Mouse (Mus musculus) stomach, embryonic 14.5 days (tissue): ENCODE data around the gene Maml3. TPM values are rescaled to one million over a fixed set of nuclear protein-coding genes. Genes with fewer than 3 reads are reported as not detected.

Experiments
- ATAC-seq: fragments of 200-750 bp; cut with Nextera tagmentation; 2 replicates; pipeline ENCODE4 v1.8.0; 2017; ENCODE audit warnings: low read depth, moderate TSS enrichment; ENCODE audit not compliant: insufficient number of reproducible peaks, insufficient read depth, low FRiP score
- H3K27ac ChIP-seq: fragments of 300-500 bp; sonication (generic); 2 replicates; pipeline ENCODE4 v1.5.1; 2014; ENCODE audit warnings: mild to moderate bottlenecking, low read length, moderate library complexity, mixed read lengths
- H3K27me3 ChIP-seq: fragments of 300-500 bp; sonication (generic); 2 replicates; pipeline ENCODE4 v1.6.1; 2014; ENCODE audit warnings: low read length, control low read depth, mixed read lengths; ENCODE audit not compliant: control insufficient read depth, insufficient read depth
- H3K36me3 ChIP-seq: fragments of 300-500 bp; sonication (generic); 2 replicates; pipeline ENCODE4 v1.6.1; 2014; ENCODE audit warnings: mild to moderate bottlenecking, control low read depth, low read length, moderate library complexity, mixed read lengths; ENCODE audit not compliant: control insufficient read depth, insufficient read depth
- H3K4me1 ChIP-seq: fragments of 300-500 bp; sonication (generic); 2 replicates; pipeline ENCODE4 v1.6.1; 2014; ENCODE audit warnings: low read length, control low read depth, mixed read lengths; ENCODE audit not compliant: control insufficient read depth, insufficient read depth
- H3K4me2 ChIP-seq: fragments of 300-500 bp; sonication (generic); replicated peaks from 2 replicates; pipeline ENCODE4 v1.6.1; 2014; ENCODE audit warnings: low read depth, low read length, control low read depth
- H3K4me3 ChIP-seq: fragments of 300-500 bp; sonication (generic); 2 replicates; pipeline ENCODE4 v1.5.1; 2014; ENCODE audit warnings: low read depth, low read length, control low read depth
- H3K9ac ChIP-seq: fragments of 300-500 bp; sonication (generic); replicated peaks from 2 replicates; pipeline ENCODE4 v1.6.1; 2014; ENCODE audit warnings: low read depth, mild to moderate bottlenecking, control low read depth, low read length, moderate library complexity, mixed read lengths
- H3K9me3 ChIP-seq: fragments of 300-500 bp; sonication (generic); 2 replicates; pipeline ENCODE4 v1.6.1; 2016; ENCODE audit warnings: low read depth, low read length, control low read depth; ENCODE audit not compliant: control insufficient read depth
- WGBS: fragments of 180-500 bp; shearing (Covaris S2); extraction: QIAGEN DNeasy Blood & Tissue Kit; methylation state at CpG from one replicate; pipeline ENCODE4 v1.1.7; 2014; 5-methylcytosine and 5-hydroxymethylcytosine counted together
- polyA plus RNA-seq: library from polyadenylated mRNA; unstranded; fragments of >200 nt; fragmentation: Nextera tagmentation; extraction: Ambion mirVana; gene quantifications from 2 replicates; pipeline ENCODE4 v1.2.1, GENCODE M21; 2014

The Maml3 gene
- polyA plus RNA-seq, 1 experiment from 2014 or later, result 9.3 TPM

DNA sequence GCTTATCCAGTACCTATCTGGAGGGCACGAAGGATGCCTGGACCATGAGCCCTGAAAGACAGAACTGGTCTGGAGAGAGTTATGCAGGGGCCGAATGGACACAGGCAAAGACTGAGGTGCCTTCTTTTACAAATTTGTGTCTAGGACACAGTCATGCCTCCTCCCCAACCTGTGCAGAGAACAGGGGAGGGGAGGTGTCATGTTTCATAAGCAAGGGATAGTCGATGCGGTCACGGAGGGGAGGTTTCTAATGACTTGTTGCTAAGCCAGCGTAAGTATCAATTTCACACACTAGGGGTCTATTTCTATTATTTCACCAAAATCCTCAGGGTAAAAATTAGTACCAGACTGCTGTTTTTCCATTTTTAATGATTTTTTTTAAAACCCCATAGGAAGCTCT, 301.0 kb downstream of the Maml3 start:
- H3K27ac ChIP-seq, result no peak overlapping the region
- H3K9ac ChIP-seq, result no peak overlapping the region
- H3K27me3 ChIP-seq, result no peaks in the 10 kb centered on the region
- H3K9me3 ChIP-seq, result no peaks in the 10 kb centered on the region
- 50% methylated on average over 6 of the region's 6 CpGs for WGBS
- no peak for ATAC-seq
- peaks cover 4% of the 10 kb centered on the region; the same call in 1 of the 2 replicates for H3K4me1 ChIP-seq
- H3K36me3 ChIP-seq, result no peaks in the 10 kb centered on the region
- no peak overlapping the region for H3K4me3 ChIP-seq
- H3K4me2 ChIP-seq, result no peak overlapping the region

DNA sequence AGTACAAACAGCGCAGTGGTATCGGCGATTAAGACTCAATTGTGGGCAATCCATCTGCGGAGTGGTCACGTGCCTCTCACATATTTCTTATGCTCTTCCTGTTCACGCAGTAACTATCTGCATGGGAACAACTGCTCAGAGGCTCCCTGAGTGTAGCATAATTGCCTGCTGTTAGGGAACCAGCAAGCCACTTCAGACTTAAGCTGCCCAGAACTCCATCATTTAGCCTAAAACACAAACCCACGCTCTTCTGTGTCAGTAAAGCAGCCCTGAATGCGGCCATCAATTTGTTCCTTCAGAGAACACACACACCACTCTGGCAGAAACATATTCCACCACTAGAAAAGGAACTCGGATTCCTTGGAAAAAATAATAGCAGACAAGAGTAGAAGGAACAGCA, 305.2 kb downstream of the Maml3 start:
- H3K36me3 ChIP-seq, result no peaks in the 10 kb centered on the region
- H3K4me1 ChIP-seq, result 0 out of 2 replicates have a peak, but pooled peaks cover 9% of the 10 kb centered on the region
- H3K27ac ChIP-seq, result no peak overlapping the region
- no peak overlapping the region for H3K4me3 ChIP-seq
- H3K9ac ChIP-seq, result no peak overlapping the region
- no peak for ATAC-seq
- 86% methylated on average over 9 of the region's 9 CpGs for WGBS
- H3K4me2 ChIP-seq, result no peak overlapping the region
- no peaks in the 10 kb centered on the region for H3K9me3 ChIP-seq
- no peaks in the 10 kb centered on the region for H3K27me3 ChIP-seq

DNA sequence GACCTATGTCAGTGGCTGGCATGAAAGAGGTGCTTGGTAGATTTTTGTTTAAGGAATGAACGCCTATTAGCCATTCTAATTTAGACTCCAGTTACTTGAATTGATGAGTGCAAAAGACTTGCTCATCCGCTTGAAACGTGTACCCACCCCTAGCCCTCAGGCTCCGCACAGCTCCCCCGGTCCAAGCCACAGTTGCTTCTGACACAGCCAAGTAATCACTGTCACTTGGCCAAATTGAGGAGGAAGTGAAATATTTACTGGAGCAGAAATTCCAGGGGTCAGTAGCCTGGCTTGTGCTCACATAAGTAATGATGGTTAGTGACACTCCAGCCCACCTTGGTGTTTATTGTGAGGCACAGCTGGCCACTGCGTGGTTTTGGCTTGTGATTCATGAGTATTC, 308.0 kb downstream of the Maml3 start:
- Histone ChIP-seq H3K36me3 (no peaks in the 10 kb centered on the region), H3K4me3 (no peak overlapping the region), H3K9ac (no peak overlapping the region), H3K27me3 (no peaks in the 10 kb centered on the region), H3K4me2 (peak overlapping the region; percentile 10; the same call in 1 of the 2 replicates), H3K9me3 (no peaks in the 10 kb centered on the region), H3K4me1 (0 out of 2 replicates have a peak, but pooled peaks cover 9% of the 10 kb centered on the region), H3K27ac (no peak overlapping the region; the same call in 1 of the 2 replicates)
- no peak for ATAC-seq
- WGBS, result 36% methylated on average over 6 of the region's 6 CpGs

DNA sequence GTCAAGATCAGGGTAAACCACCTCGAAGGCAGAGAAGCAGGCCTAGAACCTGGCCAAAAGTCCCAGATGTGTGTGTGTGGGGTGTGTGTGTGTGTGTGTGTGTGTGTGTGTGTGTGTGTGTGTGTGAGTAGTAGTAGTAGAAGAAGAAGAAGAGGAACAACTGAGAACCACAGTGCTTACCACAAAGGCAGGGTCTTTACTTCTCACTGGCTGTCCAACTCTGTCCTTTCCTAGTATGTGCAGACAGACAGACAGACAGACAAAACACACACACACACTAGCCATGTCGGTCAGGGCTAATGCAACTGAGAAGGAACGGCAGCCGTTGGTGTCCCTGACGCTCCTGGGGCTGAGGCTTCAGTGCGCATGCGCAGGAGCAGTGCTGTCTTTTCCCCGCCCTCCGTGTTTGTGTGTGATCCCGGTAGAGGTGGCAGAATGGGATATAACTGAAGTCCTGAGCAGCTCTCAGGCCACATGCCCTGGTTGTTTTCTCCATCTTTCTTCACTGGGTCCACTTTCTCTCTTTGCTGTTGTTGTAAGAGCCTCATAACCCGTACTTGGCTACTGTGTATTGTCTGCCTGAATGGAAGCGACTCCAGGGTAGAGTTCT, 308.6 kb downstream of the Maml3 start:
- ATAC-seq, result no peak
- Histone ChIP-seq H3K9me3 (no peaks in the 10 kb centered on the region), H3K27me3 (no peaks in the 10 kb centered on the region), H3K4me1 (peaks cover 9% of the 10 kb centered on the region; the same call in 1 of the 2 replicates), H3K4me3 (no peak overlapping the region), H3K4me2 (peak overlapping the region; percentile 10; the same call in 1 of the 2 replicates), H3K36me3 (no peaks in the 10 kb centered on the region), H3K27ac (no peak overlapping the region), H3K9ac (no peak overlapping the region)
- WGBS, result 62% methylated on average over 12 of the region's 12 CpGs

DNA sequence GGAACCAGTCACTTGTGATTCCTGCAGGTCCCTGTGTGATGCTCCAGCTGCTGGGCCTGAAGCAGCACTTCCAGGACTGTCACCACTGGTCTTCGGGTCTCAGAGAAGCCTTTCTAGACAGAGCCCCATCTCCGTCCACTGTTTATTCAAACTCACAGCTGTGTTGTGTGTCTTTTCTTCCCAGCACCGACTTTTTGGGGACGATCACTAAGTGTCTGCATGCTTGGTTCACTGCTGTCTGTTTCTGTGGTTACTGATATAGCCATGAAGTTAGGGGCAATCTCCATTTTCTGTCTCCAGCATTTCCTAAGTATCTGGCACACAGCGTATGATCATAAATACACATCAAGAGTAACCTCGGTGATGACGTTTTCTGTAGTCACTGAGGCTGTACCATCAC, 313.3 kb downstream of the Maml3 start:
- WGBS, result 46% methylated on average over 7 of the region's 7 CpGs
- ATAC-seq, result no peak
- H3K4me2 ChIP-seq, result no peak overlapping the region
- no peaks in the 10 kb centered on the region for H3K27me3 ChIP-seq
- H3K4me1 ChIP-seq, result peaks cover 13% of the 10 kb centered on the region
- H3K9me3 ChIP-seq, result no peaks in the 10 kb centered on the region
- peak overlapping the region; percentile 52; the same call in 1 of the 2 replicates for H3K27ac ChIP-seq
- no peaks in the 10 kb centered on the region for H3K36me3 ChIP-seq
- no peak overlapping the region for H3K9ac ChIP-seq
- no peak overlapping the region for H3K4me3 ChIP-seq

DNA sequence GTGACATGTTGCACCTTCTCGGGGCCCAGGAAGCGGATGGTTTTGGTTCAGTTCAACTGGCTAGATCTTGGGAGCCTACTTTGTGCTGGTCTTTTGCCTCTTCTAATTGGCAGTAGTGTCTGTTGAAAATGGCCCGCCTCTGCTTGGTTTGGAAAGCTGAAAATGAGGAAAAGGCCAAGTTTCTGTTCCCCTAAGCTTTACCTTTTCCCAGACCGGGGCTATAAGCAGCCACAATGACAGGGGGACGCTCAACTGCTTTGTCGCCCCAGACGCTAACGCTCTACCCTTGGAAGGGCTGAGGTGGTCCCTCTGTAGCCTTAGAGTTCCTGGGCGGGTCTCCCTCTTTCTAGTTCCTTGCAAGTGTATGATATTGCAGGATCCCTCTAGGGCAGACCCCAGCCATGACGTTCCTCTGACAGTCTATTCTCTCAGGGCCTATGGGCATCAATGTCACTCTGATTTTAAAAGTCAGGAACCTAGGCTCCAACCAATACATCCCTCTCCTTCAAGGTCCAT, 315.4 kb downstream of the Maml3 start:
- 63% methylated on average over 10 of the region's 10 CpGs for WGBS

DNA sequence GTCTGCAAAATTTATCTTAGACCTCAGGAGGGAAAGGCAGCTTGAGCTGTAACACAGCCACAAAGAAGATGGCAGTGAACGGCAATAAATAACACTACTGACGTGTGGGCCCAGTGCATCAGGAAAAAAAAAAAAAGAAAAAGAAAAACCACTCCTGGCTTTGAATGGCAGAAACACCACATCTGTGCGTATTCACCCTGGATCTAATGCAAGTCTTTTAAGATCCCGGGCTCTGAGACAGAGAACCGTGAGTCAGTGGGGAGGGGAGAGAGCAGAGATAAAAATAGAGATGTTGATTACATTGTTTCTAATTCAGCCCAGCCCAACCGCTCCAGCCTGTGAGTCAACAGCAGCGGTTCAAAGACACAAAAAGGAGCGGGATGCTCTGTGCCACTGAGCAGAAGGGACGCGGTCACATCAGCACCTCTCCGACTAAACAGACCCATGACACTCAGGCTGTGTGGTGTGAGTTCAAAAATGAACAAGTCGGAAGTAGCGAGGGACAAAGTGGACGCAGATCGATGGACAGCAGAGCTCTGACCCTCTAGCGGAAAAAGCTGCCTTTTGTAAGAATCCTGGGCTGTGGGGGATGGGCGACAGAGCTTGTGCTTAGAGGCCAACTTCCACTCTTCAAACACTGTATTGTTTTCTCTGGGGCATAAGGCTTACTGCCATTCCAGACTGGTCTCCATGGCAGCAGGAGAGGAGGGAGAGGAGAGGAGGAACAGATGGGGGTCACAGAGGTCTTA, 316.1 kb downstream of the Maml3 start:
- Histone ChIP-seq H3K9ac (no peak overlapping the region), H3K27me3 (no peaks in the 10 kb centered on the region), H3K36me3 (no peaks in the 10 kb centered on the region), H3K9me3 (no peaks in the 10 kb centered on the region), H3K27ac (peak overlapping the region; percentile 83), H3K4me3 (peak overlapping the region; percentile 22), H3K4me2 (peak overlapping the region; percentile 44), H3K4me1 (peaks cover 12% of the 10 kb centered on the region)
- WGBS, result 2% methylated on average over 17 of the region's 17 CpGs
- peak; percentile 73 for ATAC-seq

More for the DNA sequence above, 315.4 kb downstream of the Maml3 start:
- Histone ChIP-seq H3K4me1 (peaks cover 12% of the 10 kb centered on the region), H3K9me3 (no peaks in the 10 kb centered on the region), H3K4me3 (no peak overlapping the region), H3K27me3 (no peaks in the 10 kb centered on the region), H3K27ac (peak overlapping the region; percentile 83), H3K4me2 (peak overlapping the region; percentile 44), H3K9ac (no peak overlapping the region), H3K36me3 (no peaks in the 10 kb centered on the region)
- no peak for ATAC-seq

DNA sequence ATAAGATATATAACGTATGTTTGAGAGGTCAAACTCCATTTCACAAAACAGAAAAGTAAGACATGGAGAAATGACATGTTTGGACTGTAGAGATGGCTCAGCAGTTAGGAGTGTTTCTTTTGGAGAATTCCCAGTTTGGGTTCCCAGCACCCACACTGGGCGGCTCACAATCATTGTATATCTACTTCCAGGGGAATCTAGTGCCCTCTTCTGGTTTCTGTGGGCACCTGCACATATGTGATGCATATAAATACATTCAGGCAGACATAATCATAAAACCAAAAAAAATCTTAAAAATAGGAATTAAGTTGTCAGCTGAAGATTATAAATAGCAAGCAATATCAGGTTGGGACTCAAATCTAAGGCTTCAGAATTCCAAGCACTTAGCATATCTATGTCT, 316.9 kb downstream of the Maml3 start:
- ATAC-seq, result no peak
- Histone ChIP-seq H3K4me2 (no peak overlapping the region), H3K9me3 (no peaks in the 10 kb centered on the region), H3K27me3 (no peaks in the 10 kb centered on the region), H3K4me1 (peaks cover 12% of the 10 kb centered on the region), H3K27ac (no peak overlapping the region), H3K36me3 (no peaks in the 10 kb centered on the region), H3K4me3 (no peak overlapping the region), H3K9ac (no peak overlapping the region)
- 98% methylated on average over 2 of the region's 2 CpGs for WGBS
